Mouse (Mus musculus) retina, postnatal 1 day (tissue): ENCODE measurements around the gene Olfr698.
"Not testable (repeated sequence)": the region's sequence is repeated elsewhere in the genome, so short reads cannot be mapped to it uniquely, and the experiment has no call there.

Experiments used
- DNase-seq: peaks from one replicate; pipeline ENCODE4 v3.0.0-alpha.2; 2012

Olfr698 gene

GRCm38 (mm10) chr7:106755297-106755696 is at the start of gene Olfr698:
TSS of gene Olfr698 (minus strand) at chr7:106755397.
- no peak for DNase-seq

DNA sequence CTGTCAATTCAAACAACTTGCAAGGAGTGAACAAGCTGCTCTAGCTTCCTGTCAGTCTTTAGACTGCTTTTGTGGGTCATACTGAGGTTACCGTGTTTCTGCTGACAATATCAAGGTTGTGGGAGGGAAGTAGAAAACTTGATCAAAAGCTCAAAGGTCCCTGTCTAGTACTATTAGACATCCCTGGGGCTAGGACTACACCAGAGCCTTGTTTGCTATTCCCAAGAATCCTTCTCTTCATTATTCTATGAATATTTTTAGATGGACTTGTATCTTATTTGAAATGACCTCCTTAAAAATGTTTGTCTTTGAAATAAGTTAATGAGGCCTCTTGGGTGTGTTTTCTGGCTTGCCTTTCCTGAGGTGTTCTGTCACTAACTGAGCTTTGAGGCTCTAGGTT is 37.9 kb upstream of the Olfr698 start, which contains the start of gene Olfr699:
Gene Olfr699, minus strand, starts transcription at position 101 of the 400 bp plus-strand sequence.
- no peak for DNase-seq

DNA sequence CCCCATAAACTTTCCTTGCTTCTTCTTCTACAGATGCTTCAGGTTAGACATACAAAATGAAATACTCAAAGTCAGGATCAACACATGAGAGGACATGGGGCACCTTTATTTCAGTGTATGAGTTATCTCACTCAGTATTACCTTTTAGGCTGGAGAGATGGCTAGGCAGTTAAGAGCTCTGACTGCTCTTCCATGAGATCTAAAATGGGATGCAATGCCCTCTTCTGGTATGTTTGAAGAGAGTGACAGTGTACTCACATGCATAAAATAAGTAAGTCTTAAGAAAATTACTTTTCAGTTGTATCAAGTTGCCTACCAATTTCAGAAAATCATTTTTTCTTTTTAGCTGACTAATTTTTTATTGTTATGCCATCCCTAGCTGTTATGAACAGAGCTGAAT is 33.1 kb upstream of the Olfr698 start:
- DNase-seq, result no peak

DNA sequence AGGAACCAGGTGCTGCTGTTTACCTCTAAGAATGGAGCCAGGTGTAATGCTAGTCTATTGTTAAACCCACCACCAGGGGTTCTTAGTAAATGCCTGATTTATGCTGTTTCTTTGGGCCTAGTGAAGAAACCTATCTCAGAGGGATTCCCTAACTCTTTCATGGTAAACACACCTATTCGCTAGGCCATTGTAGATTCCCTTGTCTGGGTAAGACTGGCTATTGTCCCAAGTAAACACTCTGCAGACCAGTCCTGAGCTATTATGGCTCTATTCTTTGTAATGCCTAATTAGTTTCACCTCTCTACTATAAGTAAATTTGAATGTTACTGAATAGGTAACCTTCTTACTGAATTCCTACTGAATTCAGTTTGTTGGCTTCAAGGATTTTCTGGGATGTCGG is 5.8 kb upstream of the Olfr698 start:
- DNase-seq, result not testable (repeated sequence)

- no peak for DNase-seq
Observed at GRCm38 (mm10) chr7:106758800-106759199, 3.6 kb upstream of the Olfr698 start.

GRCm38 (mm10) chr7:106745811-106746210 is 9.4 kb downstream of the Olfr698 start:
- no peak for DNase-seq

GRCm38 (mm10) chr7:106742343-106742742 is 12.9 kb downstream of the Olfr698 start, which contains the start of gene Olfr697:
TSS of gene Olfr697 (minus strand) at chr7:106742443.
- DNase-seq, result no peak

DNA sequence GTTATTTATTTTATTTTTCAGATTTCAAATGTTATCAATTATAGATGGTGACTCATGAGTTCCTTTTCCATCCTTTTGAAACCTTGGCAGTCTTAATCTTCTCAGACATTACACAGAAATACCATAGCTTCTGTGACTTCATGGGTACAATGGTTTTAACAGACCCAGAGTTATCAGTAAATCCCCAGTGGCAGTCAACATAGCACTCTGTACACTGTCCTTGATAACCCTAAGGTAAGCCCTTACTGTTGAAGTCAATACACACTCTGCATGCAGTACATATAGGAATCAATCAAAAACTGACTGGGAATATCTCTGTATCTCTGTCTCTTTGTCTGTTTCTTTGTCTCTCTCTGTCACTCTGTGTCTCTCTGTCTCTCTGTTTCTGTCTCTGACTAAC is 18.2 kb downstream of the Olfr698 start:
- no peak for DNase-seq

DNA sequence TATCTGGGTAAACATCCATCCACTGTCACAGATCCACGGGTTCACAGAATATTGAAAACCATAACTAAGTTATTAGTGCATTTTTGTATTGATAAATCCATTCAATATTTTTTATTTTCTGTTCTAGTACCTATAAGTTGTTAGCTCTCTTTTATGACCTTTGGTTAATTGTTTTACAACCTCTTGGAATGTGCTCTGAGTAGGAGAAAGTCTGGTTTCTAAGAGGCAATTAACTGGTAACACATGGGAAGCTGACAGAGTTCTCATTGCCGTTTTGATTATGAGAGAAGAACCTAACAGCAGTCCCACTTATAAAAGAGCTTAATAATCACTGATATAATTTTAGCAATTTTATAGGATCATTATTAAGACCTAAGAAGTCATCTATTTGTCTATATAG is 21.5 kb downstream of the Olfr698 start:
- no peak for DNase-seq

DNA sequence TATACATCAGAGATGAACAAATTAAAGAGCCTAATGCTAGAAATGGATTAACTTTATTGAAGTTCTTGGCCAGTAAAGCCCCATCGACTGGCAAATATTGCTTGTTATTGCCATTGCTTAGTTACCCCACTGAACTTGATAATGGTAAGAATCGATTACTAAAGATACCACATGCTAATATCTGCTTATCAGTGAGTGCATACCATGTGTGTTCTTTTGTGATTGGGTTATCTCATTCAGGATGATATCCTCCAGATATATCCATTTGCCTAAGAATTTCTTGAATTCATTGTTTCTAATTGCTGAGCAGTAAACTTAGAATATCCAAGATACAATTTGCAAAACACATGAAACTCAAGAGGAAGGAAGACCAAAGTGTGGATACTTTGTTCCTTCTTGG is 29.5 kb downstream of the Olfr698 start:
- DNase-seq, result not testable (repeated sequence)

GRCm38 (mm10) chr7:106716296-106716695 is 38.9 kb downstream of the Olfr698 start, which contains the start of gene Olfr695:
TSS of gene Olfr695 (minus strand) at chr7:106716396.
- DNase-seq, result no peak

DNA sequence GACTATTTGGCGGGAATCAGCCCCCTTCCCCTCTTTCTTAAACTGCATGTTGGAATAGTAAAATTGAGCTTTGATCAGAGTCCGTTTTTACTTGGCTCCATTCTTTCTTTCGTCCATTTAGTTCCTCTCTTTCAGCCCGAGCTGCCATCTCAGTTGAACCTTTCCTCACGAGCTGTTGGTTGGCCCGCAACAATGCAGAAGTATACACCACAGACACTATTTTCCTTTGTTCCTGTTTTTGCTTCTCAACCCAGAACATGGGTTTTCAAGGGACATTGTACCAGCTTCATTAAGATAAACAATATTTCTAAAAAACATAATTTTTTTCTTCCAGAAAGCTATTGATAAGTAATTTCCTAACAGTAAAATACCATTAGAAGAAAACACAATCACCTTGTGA is 43.7 kb downstream of the Olfr698 start:
- no peak for DNase-seq

- not testable (repeated sequence) for DNase-seq
Observed at GRCm38 (mm10) chr7:106707705-106708104, 47.5 kb downstream of the Olfr698 start.
